In genomic region chr9:37147359-37147685, GRCm38 (mm10) we compare ENCODE assay signal across 8 mouse cellular contexts. TPM values are rescaled to one million over a fixed set of nuclear protein-coding genes. Genes with fewer than 3 reads are reported as not detected.
DNase-seq lines count a peak whose midpoint lies in the region; ATAC-seq and TF ChIP-seq lines count a peak whose summit lies in the region.

Gene Pknox2 (minus strand): TSS chr9:37147407.

- H3K9ac ChIP-seq in forebrain, embryonic 14.5 days (ENCODE audit: low read length): peak within 1 kb of the TSS; percentile 98
- peak within 1 kb of the TSS; percentile 56 for H3K9ac ChIP-seq in heart, postnatal 0 days (replicated peaks; ENCODE audit: low read depth, low read length)
- H3K9ac ChIP-seq in liver, embryonic 15.5 days: peak within 1 kb of the TSS; percentile 25; the same call in 1 of the 2 replicates
- H3K9ac ChIP-seq in neural tube, embryonic 15.5 days (replicated peaks): peak within 1 kb of the TSS; percentile 82

- peak within 1 kb of the TSS; percentile 96 for H3K4me2 ChIP-seq in forebrain, embryonic 14.5 days (ENCODE audit: low read length)
- H3K4me2 ChIP-seq in heart, postnatal 0 days (ENCODE audit: low read depth, low read length): peak within 1 kb of the TSS; percentile 83
- peak within 1 kb of the TSS; percentile 69 for H3K4me2 ChIP-seq in liver, embryonic 15.5 days
- peak within 1 kb of the TSS; percentile 85 for H3K4me2 ChIP-seq in neural tube, embryonic 15.5 days

- no peaks in the 10 kb centered on the region for H3K36me3 ChIP-seq in forebrain, embryonic 14.5 days (ENCODE audit: control insufficient read depth, insufficient read depth, low read length)
- H3K36me3 ChIP-seq in heart, postnatal 0 days (replicated peaks; ENCODE audit: control insufficient read depth, insufficient read depth, low read length): no peaks in the 10 kb centered on the region
- H3K36me3 ChIP-seq in liver, embryonic 15.5 days (replicated peaks): no peaks in the 10 kb centered on the region
- H3K36me3 ChIP-seq in neural tube, embryonic 15.5 days: no peaks in the 10 kb centered on the region

- H3K27ac ChIP-seq in forebrain, embryonic 14.5 days (ENCODE audit: low read depth, low read length): peak within 1 kb of the TSS; percentile 100
- peak within 1 kb of the TSS; percentile 73 for H3K27ac ChIP-seq in heart, postnatal 0 days (ENCODE audit: low read depth)
- H3K27ac ChIP-seq in liver, embryonic 15.5 days (replicated peaks): 0 out of 2 replicates have a peak within 1 kb of the TSS, but pooled peaks have one; percentile 19
- H3K27ac ChIP-seq in neural tube, embryonic 15.5 days (replicated peaks): peak within 1 kb of the TSS; percentile 95

- H3K4me1 ChIP-seq in forebrain, embryonic 14.5 days (ENCODE audit: control insufficient read depth, insufficient read depth, low read length): peaks cover 23% of the 10 kb centered on the region
- 0 out of 2 replicates have a peak, but pooled peaks cover 6% of the 10 kb centered on the region for H3K4me1 ChIP-seq in heart, postnatal 0 days (ENCODE audit: control insufficient read depth, insufficient read depth)
- no peaks in the 10 kb centered on the region for H3K4me1 ChIP-seq in liver, embryonic 15.5 days (replicated peaks)
- peaks cover 35% of the 10 kb centered on the region for H3K4me1 ChIP-seq in neural tube, embryonic 15.5 days

- DNase-seq in CD4-positive, CD25-positive, alpha-beta regulatory T cell, adult 2 months (ENCODE audit: low read depth, low spot score): peak; percentile 68
- peak; percentile 96 for DNase-seq in brain, adult 2 months (ENCODE audit: low read depth, low spot score)
- no peak for DNase-seq in forebrain, embryonic 14.5 days (ENCODE audit: low spot score)
- DNase-seq in heart, postnatal 0 days (ENCODE audit: low spot score): peak; percentile 74
- DNase-seq in kidney, postnatal 25 days: peak; percentile 83 to 86
- peak; percentile 82 for DNase-seq in thymus, postnatal 4 days

- ATAC-seq in forebrain, embryonic 14.5 days: peak; percentile 84
- peak; percentile 73 for ATAC-seq in heart, postnatal 0 days (ENCODE audit: insufficient read depth, low read depth)
- peak; percentile 50; the same call in 1 of the 2 replicates for ATAC-seq in liver, embryonic 15.5 days (ENCODE audit: insufficient read depth)
- ATAC-seq in neural tube, embryonic 15.5 days (ENCODE audit: low FRiP score): peak; percentile 85

- TF ChIP-seq CTCF in heart, postnatal 0 days (IDR thresholded peaks at IDR 0.05; ENCODE audit: low read depth): peak; percentile 73

- no peaks in the 10 kb centered on the region for H3K27me3 ChIP-seq in forebrain, embryonic 14.5 days (replicated peaks; ENCODE audit: control insufficient read depth, insufficient read depth, low read length)
- peaks cover 23% of the 10 kb centered on the region; the same call in 1 of the 2 replicates for H3K27me3 ChIP-seq in heart, postnatal 0 days (ENCODE audit: control insufficient read depth, insufficient read depth, low read length)
- peaks cover 70% of the 10 kb centered on the region for H3K27me3 ChIP-seq in liver, embryonic 15.5 days
- H3K27me3 ChIP-seq in neural tube, embryonic 15.5 days (replicated peaks): no peaks in the 10 kb centered on the region; the same call in 1 of the 2 replicates

- peak within 1 kb of the TSS; percentile 85 for H3K4me3 ChIP-seq in forebrain, embryonic 14.5 days (ENCODE audit: low read depth, low read length)
- H3K4me3 ChIP-seq in heart, postnatal 0 days (ENCODE audit: low read depth, low read length): peak within 1 kb of the TSS; percentile 57
- H3K4me3 ChIP-seq in liver, embryonic 15.5 days (replicated peaks): peak within 1 kb of the TSS; percentile 51
- peak within 1 kb of the TSS; percentile 70 for H3K4me3 ChIP-seq in neural tube, embryonic 15.5 days (replicated peaks)

- no peak for TF ChIP-seq EP300 in heart, postnatal 0 days (IDR thresholded peaks at IDR 0.05; ENCODE audit: low read depth)

- 3% methylated on average over 9 of the region's 13 CpGs for WGBS in forebrain, embryonic 14.5 days
- WGBS in heart, postnatal 0 days: 2% methylated on average over 9 of the region's 13 CpGs
- 1% methylated on average over 9 of the region's 13 CpGs for WGBS in liver, embryonic 15.5 days (ENCODE audit: insufficient replicate concordance)
- WGBS in neural tube, embryonic 15.5 days: 2% methylated on average over 9 of the region's 13 CpGs

- H3K9me3 ChIP-seq in forebrain, embryonic 14.5 days (replicated peaks; ENCODE audit: control insufficient read depth, low read length): no peaks in the 10 kb centered on the region
- no peaks in the 10 kb centered on the region for H3K9me3 ChIP-seq in heart, postnatal 0 days (replicated peaks; ENCODE audit: control insufficient read depth, low read length)
- H3K9me3 ChIP-seq in liver, embryonic 15.5 days (replicated peaks): no peaks in the 10 kb centered on the region
- no peaks in the 10 kb centered on the region for H3K9me3 ChIP-seq in neural tube, embryonic 15.5 days (replicated peaks)

RNA-seq across cellular contexts. Expression of gene Pknox2, which starts in this region (rescaled TPM):
- polyA plus RNA-seq in forebrain, embryonic 14.5 days (2014; fragmentation: Nextera tagmentation; extraction: Ambion mirVana): 12.1 and 12.7 TPM in 2 replicates
- total RNA-seq in heart, postnatal 0 days (2014; rRNA removed; ENCODE audit: low replicate concordance): 0.54 and 7.3 TPM in 2 replicates
- polyA plus RNA-seq in heart, postnatal 0 days (2015; fragmentation: Nextera tagmentation; extraction: Ambion mirVana): 2.0 and 2.4 TPM in 2 replicates
- 0.38 and 0.44 TPM in 2 replicates for polyA plus RNA-seq in liver, embryonic 15.5 days (2015; fragmentation: Nextera tagmentation; extraction: Ambion mirVana)
- 46.1 and 52.3 TPM in 2 replicates for polyA plus RNA-seq in neural tube, embryonic 15.5 days (2015; fragmentation: Nextera tagmentation; extraction: Ambion mirVana)

Comparison
In these comparisons a context has a peak if more than half of its experiments do, and no peak if none do; other contexts are left out.
1. Peak in ATAC-seq, H3K4me3 ChIP-seq, H3K27ac ChIP-seq, H3K9ac ChIP-seq and H3K4me2 ChIP-seq in liver, embryonic 15.5 days; RNA of the gene not detected or under 1 TPM.
2. H3K27ac ChIP-seq: peak in every context shown above with its lines; median percentile 100 in forebrain, embryonic 14.5 days; 95 in neural tube, embryonic 15.5 days; 73 in heart, postnatal 0 days; 19 in liver, embryonic 15.5 days.
3. H3K9ac ChIP-seq: peak in every context shown above with its lines; median percentile 98 in forebrain, embryonic 14.5 days; 82 in neural tube, embryonic 15.5 days; 56 in heart, postnatal 0 days; 25 in liver, embryonic 15.5 days.